Mouse (Mus musculus) embryo, embryonic 11 days (tissue): ENCODE measurements around the gene Wsb1.
"Not testable (repeated sequence)": the region's sequence is repeated elsewhere in the genome, so short reads cannot be mapped to it uniquely, and the experiment has no call there.

Source experiments
- DNase-seq: peaks from one replicate; pipeline ENCODE4 v3.0.0-alpha.2; 2015

Gene Wsb1

DNA sequence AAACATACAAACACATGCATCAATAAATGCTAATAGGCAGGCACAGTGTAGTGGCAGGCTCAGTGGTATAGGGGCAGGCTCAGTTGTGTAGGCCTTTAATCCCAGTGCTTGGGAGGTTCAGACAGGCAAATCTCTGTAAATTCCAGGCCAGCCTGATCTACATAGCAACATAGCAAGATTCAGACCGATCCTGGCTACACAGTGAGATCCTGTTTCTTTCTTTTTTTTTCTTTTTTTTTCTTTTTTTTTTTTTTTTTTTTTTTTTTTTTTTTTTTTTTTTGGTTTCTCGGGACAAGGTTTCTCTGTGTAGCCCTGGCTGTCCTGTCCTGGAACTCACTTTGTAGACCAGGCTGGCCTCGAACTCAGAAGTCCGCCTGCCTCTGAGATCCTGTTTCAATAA is 5.7 kb upstream of the Wsb1 start:
- DNase-seq, result not testable (repeated sequence)

DNA sequence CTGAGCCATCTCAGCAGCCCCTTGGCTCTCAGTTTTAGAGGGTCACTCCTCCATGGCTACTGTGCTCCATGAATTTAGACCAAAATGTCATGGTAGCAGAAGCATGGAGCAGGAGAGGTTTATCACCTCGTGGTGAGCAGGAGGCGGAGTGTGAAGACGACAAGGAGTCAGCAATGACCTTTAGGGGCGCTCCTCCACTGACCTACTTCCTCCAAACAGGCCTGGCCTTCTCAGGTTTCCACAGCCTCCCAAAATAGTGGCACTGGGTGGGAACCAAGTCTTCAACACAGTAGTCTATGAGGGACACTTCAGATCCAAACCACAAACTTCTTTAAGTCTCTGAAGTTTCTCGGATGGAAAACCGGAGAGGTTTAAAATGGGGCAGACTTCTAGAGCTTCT is 4.3 kb upstream of the Wsb1 start:
- DNase-seq, result no peak

DNA sequence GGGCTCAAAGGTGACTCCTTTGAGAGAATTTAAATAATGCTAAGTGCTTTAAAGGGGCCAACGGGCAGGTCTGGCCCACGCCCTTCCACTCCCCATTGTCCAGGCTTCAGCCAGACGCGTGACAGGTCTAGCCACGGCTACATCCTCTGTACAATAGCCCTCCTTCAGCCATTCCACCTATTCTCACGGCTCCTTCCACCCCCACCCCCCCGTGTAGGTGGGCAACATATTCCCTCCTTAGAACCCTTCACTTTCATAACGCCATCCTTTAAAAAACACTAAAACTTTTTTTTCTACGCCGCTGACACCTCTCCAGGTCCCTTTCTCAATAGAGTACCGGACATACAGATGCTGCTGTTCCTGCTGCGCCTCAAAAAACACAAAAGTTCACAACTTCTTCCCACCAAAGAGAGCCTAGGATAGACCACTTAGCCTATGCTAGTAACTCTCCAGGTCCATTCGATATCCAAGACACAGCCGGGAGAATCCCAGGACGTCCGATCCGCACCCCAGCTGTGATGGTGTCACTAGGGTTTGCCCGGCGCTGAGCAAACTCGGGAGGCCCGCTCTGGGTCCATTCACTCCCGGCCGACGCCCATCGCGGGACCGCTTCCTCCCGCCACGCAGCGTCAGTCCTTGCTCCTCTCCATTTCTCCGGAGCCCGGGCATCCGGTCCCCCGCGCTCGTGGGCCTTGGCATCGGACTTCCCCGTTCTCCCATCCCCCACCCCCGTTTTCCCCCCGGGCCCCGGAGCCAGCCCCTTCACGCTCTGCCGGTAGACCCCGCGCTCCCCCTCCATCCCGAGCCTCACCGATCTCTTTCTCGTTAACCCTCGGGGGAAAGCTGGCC is 705 bp downstream of the Wsb1 start:
- peak; percentile 61 for DNase-seq

DNA sequence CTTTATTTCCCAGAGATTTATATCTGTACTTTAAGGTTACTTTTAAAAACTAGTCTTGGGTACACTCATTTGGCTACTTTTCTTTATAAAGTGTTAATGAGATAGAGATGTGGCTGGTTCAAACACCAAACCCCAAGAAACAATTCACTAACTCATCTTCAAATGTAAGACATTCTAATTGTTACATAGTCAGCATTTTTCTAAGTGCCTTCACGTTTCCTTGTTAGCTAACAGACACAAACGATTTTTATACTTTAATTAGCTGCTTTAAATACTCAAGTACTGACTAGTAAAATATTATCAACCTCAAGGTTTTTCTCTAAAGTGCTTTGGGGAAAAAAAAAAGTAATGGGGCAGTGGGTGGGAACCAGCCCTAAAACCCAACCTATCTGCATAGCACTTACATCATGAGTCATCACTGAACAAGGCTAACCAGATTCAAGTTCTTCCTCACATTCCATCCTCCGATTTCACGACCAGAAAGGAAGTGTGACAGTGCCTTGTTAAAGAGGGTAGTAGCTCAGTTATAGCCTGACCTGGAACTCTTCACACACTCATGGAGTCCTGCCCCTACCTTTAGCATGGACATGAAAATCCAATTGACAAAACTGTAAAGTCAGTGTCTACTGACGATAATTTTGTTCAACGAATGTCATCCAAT is 1.5 kb downstream of the Wsb1 start:
- DNase-seq, result peak; percentile 21

DNA sequence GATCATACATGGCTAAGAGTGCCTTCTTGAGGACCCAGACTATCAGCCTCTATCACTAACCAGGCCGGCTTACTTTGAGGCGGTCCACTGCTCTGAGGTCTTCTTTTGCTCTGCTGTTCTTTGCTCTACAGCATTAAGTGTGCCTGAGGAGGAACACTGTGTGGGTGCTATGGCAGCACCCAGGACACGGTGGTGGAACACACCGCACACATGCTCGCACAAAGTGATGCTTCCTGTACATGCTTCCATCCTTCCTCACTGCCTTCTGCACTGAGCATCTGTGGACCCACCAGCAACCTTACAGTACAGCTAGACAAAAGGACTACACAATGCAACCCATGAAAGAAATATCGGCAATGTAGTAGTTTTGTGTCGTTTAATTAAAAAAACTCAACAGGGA is 15.4 kb downstream of the Wsb1 start:
- no peak for DNase-seq

DNA sequence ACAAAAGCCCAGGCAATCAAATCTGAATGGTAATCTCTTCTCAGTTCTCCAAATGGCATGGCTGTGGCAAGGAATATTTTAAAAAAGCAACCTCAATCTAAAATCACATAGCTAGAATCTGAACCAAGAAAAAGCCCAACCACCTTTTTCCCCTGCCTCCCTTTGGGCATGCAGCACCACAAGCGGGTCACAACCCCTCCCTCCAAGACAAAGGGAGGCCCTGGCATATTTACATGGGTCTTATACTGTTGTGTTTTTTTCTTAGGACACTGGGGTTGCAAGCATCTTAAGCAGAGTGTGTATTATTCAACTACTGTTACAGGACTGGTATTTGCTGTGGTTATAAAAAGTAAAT is 16.1 kb downstream of the Wsb1 start:
- peak; percentile 77 for DNase-seq

DNA sequence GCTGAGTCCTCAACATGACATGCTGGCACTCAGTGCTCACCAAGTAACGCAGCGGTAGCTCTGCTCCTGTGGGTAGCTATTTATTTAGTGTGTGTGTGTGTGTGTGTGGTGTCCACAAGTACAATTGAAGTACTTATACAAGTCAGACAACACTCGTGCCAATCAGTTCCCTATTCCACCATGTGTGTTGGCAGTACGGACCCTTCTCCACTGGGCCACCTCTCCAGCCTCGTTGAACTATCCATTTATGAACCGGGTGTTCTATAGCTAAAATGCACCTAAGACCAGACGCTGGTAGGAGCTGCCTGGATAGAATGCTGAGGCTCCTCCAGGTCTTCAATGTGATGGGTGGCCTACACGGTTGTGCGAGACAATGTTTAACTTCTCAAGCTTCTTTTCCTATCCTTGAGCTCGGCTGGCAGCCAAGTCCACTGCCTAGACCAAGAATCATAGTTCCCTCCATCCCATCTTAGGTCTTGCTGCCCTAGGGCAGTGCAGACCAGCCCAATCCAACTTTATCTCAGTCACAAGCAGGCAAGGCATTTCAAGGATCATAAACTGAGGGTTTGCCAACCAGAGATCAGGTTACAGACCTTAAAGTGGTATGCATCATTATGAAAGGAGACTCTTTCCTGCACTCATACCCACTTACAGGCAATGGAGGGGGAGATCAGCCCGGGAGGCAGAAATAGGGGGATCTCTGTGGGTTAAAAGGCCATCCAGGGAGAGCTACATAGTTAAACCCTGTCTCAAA is 16.6 kb downstream of the Wsb1 start:
- DNase-seq, result no peak

DNA sequence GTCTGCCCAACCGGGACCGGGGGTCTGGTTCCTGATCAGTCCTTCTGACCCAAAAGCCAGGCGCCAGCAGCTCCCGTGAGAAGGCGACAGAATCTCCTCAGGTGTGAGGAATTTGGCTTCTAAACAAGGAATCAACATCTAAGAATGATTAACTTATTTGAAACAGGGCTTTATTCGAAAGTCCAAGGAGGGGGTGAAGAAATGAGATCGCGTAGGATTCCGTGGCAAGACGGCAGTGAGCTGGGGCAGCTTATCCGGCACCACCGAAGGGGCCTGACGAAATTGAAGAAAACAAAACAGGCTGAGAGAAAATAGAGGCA is 24.3 kb downstream of the Wsb1 start:
- no peak for DNase-seq

DNA sequence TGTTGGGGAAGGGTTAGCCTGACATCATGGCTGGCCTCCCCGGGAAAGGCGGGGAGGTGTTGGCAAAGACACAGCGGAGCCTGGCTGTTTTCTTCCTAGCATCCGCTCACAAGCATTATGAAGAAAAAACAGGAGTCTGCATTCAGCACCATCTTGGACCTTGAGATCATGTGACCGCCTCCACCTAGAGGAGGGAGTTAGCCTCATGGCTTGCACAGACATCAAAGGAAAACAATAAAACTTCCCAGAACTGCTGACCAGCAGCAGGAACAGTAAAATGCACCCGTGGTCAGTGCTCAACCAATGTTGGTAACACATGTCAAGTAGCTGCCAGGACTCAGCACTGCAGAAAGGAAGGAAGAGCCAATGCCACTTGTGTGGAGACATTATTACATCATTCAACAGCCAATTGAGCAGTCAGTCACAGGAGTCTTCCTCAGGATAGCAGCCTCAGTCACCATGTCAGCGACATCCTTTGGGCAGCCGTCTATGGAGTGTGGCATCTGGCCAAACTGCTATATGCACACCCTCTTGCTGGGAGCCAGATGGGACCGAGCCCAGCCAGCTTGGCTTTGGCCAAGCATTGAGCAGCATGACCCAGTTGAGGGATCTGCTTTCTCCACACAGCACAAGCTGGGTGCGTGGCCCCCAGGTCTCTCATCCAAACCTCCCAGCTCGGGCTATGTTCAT is 24.8 kb downstream of the Wsb1 start:
- no peak for DNase-seq

DNA sequence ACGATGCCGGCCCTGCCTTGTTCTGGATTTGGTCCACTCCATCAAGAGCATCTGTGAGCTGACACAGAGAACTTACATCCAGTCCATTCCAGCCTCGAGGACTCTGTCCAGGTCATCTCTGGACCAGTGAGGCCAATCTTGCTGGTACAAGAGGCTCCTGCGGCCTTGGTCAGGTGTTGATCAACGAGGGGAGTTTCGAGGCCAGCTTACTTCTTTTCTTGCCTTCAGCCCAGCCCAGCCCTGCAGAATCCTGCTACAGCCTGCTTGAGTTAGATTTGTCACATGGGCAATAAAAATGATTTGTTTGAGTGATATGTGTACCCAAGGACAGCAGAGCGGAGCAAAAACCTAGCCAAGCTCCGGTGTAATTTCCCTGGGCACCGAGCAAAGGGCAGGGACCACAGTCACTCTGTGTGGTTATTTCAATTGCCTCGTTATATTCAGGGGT is 25.4 kb downstream of the Wsb1 start:
- no peak for DNase-seq

DNA sequence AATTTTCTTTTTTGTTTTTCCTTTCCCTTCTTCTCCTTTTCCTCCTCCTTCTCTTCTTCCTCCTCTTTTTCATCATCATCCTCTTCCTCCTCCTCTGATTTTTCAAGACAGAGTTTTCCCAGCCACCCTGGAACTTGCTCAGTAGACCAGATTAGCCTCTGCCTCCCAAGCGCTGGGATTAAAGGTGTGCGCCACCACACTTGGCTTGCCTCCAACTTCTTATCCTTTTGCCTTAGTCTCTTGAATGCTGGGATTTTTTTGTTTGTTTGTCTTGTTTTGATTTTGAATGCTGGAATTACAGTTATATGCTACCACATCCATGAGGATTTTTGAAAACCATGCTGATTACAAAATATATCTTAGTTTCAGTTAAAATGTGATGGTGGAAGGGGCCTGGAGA is 26.4 kb downstream of the Wsb1 start:
- DNase-seq, result no peak

DNA sequence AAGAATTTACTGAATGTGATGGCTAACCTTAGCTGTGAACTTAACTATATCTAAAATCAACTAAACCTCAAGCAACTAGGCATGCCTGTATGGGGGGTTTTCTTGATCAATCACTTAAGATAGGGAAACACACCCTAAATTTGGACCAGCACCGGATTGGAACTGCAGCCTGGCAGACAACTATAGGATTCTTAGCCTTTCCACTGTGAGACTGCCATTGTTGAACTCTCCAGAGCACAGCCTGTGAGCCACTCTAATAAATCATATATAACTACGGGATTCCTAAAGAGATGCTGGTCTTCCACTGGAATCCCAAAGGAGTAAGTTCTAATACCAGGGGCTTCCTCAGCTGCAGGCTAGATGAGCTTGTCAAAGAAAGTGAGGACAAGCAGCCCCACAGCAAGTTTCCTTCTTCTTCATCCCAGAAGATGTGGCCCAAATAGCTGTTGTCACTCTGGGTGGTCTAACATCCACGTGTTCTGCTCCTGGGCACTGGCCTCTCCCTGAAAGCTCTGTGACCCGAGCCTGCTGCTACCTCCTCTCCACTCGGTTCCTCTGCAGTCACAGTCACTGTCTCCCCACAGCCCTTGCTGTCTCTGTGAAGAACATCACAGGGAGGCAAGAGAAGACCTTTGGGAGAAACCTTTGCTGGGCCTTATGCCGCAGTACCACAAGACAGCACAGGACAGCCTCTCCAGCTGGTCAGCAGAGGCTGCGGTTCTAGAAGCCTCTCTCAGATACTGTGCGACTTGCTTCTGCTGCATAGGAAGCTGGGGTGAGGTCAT is 28.9 kb downstream of the Wsb1 start:
- DNase-seq, result no peak

DNA sequence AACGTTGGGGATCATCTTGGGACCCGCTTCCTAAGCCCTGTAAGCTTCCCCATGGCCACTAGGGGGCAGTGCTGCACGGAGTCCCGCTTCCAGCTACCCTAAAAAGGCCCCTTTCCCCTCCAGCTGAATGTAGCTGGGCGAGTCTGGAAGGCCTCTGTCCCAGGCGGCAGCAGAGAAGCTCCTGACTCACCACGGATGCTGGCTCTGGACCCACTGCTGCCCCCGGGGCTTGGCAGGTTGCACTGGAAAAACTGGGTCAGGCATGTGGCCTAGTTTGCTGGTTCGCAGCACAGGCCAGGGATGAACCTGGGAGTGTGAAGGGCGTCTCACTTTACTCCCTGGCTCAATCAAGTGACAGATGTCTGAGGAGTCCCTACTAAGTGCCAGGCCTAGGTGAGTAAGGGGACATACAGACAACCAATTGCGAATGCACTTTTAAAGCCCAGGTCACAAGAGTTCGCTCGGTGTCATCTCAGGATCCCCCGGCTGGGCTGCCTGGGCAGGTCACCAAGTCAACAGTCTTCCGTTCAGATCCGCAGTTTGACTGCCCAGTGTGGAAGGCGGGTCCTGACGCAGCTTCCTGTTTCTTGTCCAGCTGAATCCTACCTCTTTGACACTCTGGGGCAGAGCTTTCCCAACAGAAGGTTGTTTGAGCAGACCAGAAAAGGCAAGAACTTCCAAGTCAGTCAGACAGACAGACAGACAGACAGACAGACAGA is 29.8 kb downstream of the Wsb1 start:
- DNase-seq, result peak; percentile 90

DNA sequence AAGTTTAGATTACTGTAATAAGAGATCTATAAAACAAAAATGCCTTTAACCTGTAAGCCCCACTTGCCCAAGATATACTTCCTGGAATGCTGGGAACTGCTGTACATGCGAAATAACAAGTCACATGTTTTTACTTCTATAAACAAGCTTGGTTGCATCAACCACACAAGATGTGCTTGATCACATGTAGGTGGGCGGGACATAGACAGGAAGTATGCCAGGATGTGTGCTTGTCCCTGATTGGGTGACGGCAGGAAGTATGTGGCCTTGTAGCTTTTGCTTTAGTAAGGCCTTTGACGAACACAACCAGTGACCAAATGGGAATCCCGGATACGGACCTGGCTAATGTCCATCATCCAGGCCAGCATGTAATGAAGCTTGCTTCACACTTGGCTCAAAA is 31.1 kb downstream of the Wsb1 start:
- DNase-seq, result no peak

DNA sequence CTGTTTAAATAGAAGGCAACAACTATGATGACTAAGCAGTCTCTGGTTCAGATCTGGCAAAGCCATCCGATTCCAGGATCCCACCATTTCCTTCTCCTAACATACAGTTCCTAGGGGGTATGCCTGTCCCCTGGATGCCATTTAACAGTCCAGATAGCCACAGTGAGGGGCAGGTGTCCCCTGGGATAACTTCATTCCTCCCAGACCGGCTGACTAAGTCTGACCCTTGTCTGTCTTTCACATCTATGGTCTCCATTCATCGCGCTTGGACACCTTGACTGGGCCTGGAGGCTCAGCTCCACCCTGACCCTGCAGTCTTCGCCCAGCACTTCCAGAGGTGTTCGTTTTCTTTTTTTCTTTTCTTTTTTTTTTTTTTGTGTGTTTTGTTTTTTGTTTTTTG is 31.8 kb downstream of the Wsb1 start:
- DNase-seq, result no peak

DNA sequence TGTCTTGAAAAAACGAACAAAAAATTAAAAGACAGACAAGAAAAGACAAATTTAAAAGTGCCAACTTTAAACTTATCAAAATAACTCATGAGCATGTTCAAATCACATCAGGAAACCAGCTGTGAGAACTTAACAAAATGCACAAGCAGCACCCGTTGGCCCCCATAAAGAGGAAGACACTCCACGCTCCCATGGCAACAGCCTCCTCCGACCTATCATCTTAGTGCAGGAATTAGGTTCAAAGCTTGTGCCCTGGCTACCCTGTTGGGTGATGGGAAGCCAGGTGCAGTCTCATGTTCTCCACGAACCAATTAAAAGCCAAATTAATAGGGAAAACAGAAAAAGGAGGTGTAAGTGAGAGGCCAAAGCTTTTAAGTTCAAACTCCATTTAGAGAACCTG is 32.8 kb downstream of the Wsb1 start:
- no peak for DNase-seq

DNA sequence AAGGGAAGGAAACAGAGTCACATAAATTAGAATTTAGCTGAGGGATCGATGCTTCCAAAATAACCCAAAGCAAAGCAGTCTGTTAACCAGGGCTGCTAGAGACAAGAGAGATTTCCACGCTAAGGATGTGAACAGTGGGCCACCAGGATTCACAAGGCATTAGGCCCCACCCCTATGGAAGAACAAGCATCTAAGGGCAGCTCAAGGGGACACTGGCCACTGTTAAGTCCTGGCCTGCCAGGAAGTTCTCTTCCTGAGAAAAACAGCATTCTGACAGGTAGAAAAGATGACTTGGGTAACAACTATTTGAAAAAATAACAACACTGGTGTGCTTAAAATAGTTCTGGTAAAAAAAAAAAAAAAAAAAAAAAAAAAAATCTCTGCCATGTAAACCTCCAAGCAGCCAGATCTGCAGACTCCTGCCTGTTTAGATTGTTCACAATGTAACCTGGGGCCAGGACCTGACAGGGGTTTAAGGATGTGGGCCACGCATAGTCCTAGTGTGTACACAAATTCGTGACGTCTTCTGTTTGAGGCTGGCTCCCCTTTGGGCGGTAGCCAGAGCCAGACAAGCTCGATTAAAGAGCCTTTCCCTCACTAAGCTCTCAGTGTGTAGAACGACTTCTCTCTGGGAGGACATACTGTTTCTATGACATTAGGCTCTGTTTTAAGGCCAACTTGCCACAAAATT is 35.4 kb downstream of the Wsb1 start:
- no peak for DNase-seq

DNA sequence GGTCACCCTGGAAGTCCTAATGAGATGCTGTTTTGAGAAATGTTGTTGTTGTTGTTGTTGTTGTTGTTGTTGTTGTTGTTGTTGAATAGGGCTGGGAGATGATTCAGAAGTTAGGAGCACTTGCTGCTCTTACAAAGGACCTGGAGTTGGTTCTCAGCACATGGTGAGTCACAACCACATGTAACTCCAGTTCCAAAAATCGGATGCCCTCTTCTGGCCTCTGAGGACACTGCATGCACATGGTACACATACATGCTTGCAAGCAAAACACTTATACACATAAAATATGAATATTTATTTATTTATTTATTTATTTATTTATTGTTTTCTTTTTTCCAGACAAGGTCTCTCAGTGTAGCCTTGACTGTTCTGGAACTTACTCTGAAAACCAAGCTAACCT is 36.4 kb downstream of the Wsb1 start:
- no peak for DNase-seq

DNA sequence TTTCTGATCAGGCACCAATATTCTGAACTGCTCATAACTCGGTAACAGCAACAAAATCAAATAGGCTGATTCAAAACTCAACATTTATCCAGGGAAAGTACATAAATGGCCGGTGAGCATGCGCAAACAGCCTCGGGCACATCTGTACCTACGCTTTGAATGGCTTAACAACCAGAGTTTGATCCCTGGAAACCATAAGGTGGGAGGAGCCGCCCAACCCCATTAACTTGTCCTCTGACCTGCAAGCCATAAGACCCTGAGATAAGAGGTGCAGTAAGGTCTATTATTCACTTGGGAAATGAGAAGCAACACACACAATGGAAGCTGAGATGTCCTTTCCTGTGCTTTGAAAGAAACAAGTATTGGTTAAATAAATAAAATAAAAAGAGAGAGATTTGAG is 37.3 kb downstream of the Wsb1 start:
- no peak for DNase-seq

DNA sequence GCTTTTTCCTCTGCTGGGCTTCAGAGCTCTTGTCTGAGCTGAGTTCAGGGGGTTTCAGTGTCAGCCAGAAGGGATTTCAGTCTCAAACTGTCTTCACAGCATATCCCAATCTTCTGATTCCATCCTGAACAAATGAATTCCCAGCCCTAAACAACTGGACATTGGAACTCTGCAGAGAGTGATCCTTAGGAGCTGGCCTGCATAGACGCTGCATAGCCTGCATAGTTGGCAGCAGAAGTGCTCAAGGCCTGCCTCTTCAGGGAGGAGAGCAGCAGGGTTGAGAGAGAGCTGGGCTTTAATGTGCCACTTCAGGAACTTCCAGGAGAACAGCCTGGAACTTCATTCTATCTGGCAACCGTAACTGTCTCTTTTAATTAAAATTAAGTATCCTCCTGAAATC is 38.9 kb downstream of the Wsb1 start:
- no peak for DNase-seq

DNA sequence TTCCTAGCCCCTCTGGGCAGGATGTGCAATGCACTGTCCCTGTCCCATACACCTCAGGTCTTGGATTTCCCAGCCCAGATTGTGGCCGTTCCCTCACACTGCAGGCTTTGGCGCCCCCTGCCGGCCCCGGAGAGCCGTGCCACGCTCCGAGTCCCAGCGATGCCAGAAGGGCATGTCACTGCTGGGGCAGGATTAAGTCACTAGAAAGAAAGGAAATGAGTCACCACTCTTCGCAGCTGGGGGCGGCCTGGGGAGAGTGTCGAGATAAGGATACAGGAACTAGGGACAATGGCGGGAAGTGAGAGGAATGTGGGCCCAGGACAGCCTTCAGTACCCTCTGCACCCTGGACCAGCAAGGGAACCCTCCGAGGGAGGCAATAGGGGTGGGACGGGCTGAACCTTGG is 40.5 kb downstream of the Wsb1 start:
- DNase-seq, result peak; percentile 87
